In the genomic region with DNA sequence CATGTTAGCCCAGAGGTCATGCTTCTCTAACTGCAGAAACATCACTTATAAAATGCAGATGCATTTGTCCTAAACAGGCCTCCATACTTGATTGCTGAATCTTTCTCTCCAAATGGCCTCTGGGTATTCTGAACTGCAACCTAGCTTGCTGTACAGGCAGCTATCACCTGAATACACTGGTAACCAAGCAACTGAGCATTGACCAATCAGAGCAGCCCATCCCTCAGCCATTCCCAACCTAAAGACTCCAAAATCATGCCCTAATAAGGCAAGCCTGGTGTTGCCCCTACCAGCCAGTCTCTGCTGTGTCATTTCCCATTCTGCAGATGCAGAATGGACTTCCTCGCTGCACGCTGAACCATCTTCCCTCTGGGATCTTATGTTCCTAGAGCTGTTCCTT, we compare ENCODE assay signal across 9 mouse cellular contexts.
A peak's percentile ranks its signal among the peaks of the same experiment; 100 is the strongest.
DNase-seq lines count a peak whose midpoint lies in the region; ATAC-seq lines count a peak whose summit lies in the region.
"Had no signal": no experiment of that assay in that cellular context is flagged by ENCODE, and none has a peak within 500 bp of the region (broad histone marks: within the 10 kb centered on the region; RNA-seq: fewer than 3 reads in every experiment).

No protein-coding gene starts in this region.

- DNase-seq in ES-CJ7 (ENCODE audit: low read depth, low spot score) (peak; percentile 63), ZHBTc4 (ENCODE audit: low read depth, low spot score) (peak; percentile 48)
- DNase-seq in forelimb bud, embryonic 11.5 days (ENCODE audit: low read depth, low spot score) = peak; percentile 27
- no peak for DNase-seq in layer of hippocampus, postnatal 36 days
- DNase-seq in urinary bladder, postnatal 36 days (ENCODE audit: low spot score in 2 of 2) = no peak
- no peak for DNase-seq in thymus, postnatal 4 days
- DNase-seq in frontal cortex, postnatal 36 days (ENCODE audit: low spot score in 2 of 2) = no peak
- DNase-seq: kidney, postnatal 36 days had no signal

- peak; percentile 47 for ATAC-seq in megakaryocyte progenitor cell, adult 5-6 weeks (replicated peaks; ENCODE audit: poor library complexity)

Comparison
In these comparisons a context has a peak if more than half of its experiments do, and no peak if none do; other contexts are left out.
1. DNase-seq: peak in ES-CJ7 (single experiment), ZHBTc4 (single experiment) and forelimb bud, embryonic 11.5 days (single experiment); none in layer of hippocampus, postnatal 36 days (0 of 2), urinary bladder, postnatal 36 days (0 of 2), thymus, postnatal 4 days (single experiment) and frontal cortex, postnatal 36 days (0 of 2).